Mouse (Mus musculus): Measurements from ENCODE around the gene BB287469. TPM values are rescaled to one million over a fixed set of nuclear protein-coding genes. Genes with fewer than 3 reads are reported as not detected.
"Not testable (repeated sequence)": the region's sequence is repeated elsewhere in the genome, so short reads cannot be mapped to it uniquely, and the experiment has no call there.

BB287469 gene
- not detected in 2 replicates for polyA plus RNA-seq (2015; fragmentation: Nextera tagmentation; extraction: Ambion mirVana)

DNA sequence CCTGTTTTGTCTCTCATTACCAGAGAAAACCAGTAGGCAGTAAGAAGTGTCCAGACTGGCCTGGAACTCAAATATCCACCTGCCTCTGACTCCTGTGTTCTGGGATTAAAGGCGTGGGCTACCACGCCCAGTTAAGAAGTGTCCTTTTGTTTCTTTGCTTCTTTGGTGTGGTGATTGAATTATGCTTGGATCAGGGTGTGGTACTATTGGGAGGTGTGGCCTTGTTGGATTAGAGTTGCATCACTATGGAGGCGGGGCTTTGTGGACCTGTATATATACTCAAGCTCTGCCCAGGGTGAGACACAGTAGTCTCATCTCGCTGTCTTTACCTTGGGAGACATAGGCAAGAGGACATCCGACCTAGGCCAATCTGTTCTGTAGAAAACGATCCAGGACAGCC, at the start of gene BB287469:
Gene BB287469, plus strand, starts transcription at position 301 of the 400 bp plus-strand sequence.
- not testable (repeated sequence) for H3K4me2 ChIP-seq; H3K9me3 ChIP-seq (replicated peaks); H3K4me3 ChIP-seq (replicated peaks); H3K9ac ChIP-seq (replicated peaks); H3K4me1 ChIP-seq; H3K36me3 ChIP-seq; ATAC-seq (ENCODE audit: low FRiP score); H3K27ac ChIP-seq (replicated peaks); H3K27me3 ChIP-seq (replicated peaks)
- WGBS: 82% methylated on average over 6 of the region's 6 CpGs

GRCm38 (mm10) chr12:87775655-87776054, 40.7 kb upstream of the BB287469 start, which contains the start of gene Gm21319:
TSS of gene Gm21319 (minus strand) at chr12:87775755.
- not testable (repeated sequence) for H3K9me3 ChIP-seq (replicated peaks); ATAC-seq (ENCODE audit: low FRiP score); H3K9ac ChIP-seq (replicated peaks); H3K36me3 ChIP-seq; H3K4me2 ChIP-seq; H3K27me3 ChIP-seq (replicated peaks); H3K4me1 ChIP-seq; H3K27ac ChIP-seq (replicated peaks); H3K4me3 ChIP-seq (replicated peaks)
- WGBS: 92% methylated on average over 4 of the region's 4 CpGs

- H3K9me3 ChIP-seq (replicated peaks); H3K27ac ChIP-seq (replicated peaks); H3K4me3 ChIP-seq (replicated peaks); H3K4me1 ChIP-seq; ATAC-seq (ENCODE audit: low FRiP score); H3K36me3 ChIP-seq; H3K4me2 ChIP-seq; H3K9ac ChIP-seq (replicated peaks); H3K27me3 ChIP-seq (replicated peaks): not testable (repeated sequence)
- WGBS: 95% methylated on average over 1 of the region's 1 CpGs
These were observed 21.2 kb upstream of the BB287469 start, which contains the start of gene Gm21936 for GRCm38 (mm10) chr12:87795212-87795611. TSS of gene Gm21936 (plus strand) at chr12:87795512.

DNA sequence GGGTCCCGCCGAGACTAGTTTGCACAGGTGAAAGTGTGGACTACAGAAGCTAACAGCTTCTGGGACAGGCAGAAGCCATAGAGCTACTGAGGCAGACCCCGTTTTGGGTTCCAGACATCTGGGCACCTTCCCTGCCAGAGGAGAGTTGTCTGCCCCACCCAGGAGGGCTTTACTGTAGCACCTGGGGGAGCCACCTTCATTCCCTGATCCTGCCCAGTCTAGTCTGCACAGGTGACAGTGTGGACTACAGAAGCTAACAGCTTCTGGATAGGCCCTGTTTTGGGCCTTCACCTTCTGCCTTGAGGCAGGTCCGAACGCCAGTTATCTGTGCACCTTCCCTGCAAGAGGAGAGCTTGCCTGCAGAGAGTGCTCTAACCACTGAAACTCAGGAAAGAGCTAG, 18.4 kb upstream of the BB287469 start:
- not testable (repeated sequence) for H3K9ac ChIP-seq (replicated peaks); H3K27me3 ChIP-seq (replicated peaks); H3K36me3 ChIP-seq; H3K4me1 ChIP-seq; ATAC-seq (ENCODE audit: low FRiP score); H3K9me3 ChIP-seq (replicated peaks); H3K27ac ChIP-seq (replicated peaks); H3K4me3 ChIP-seq (replicated peaks); H3K4me2 ChIP-seq
- WGBS: 92% methylated on average over 5 of the region's 5 CpGs

DNA sequence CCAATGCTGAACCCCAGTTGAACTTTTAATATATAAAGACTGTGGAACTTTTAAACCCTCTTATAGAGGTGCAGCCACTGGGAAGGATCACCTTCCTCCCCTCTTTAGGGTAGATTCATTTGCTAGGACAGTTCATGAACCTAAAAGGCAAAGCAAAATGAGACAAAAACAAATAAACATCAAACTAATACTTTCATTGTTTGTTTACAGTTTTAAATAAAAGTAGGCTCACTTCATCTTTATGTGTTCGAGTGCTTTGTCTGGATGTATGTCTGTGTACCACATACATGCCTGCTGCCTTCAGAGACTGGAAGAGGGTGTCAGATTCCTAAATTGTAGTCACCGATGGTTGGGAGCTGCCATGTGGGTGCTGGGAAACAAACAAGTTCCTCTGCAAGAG, 25.9 kb downstream of the BB287469 start, which contains the start of gene Gm2001:
Gene Gm2001, minus strand, starts transcription at position 101 of the 400 bp plus-strand sequence.
- H3K4me2 ChIP-seq; H3K9ac ChIP-seq (replicated peaks); H3K36me3 ChIP-seq; H3K9me3 ChIP-seq (replicated peaks); H3K4me1 ChIP-seq; H3K4me3 ChIP-seq (replicated peaks); H3K27ac ChIP-seq (replicated peaks); H3K27me3 ChIP-seq (replicated peaks); ATAC-seq (ENCODE audit: low FRiP score): not testable (repeated sequence)
- WGBS: 93% methylated on average over 2 of the region's 2 CpGs

GRCm38 (mm10) chr12:87850657-87851056, 34.3 kb downstream of the BB287469 start:
- not testable (repeated sequence) for H3K4me1 ChIP-seq; H3K4me3 ChIP-seq (replicated peaks); H3K9me3 ChIP-seq (replicated peaks); H3K27me3 ChIP-seq (replicated peaks); H3K27ac ChIP-seq (replicated peaks); H3K36me3 ChIP-seq; ATAC-seq (ENCODE audit: low FRiP score); H3K4me2 ChIP-seq; H3K9ac ChIP-seq (replicated peaks)
- no CpG with 5 or more reads among the region's 2 CpGs for WGBS

- not testable (repeated sequence) for H3K36me3 ChIP-seq; H3K9me3 ChIP-seq (replicated peaks); H3K27me3 ChIP-seq (replicated peaks); H3K4me2 ChIP-seq; ATAC-seq (ENCODE audit: low FRiP score); H3K4me1 ChIP-seq; H3K27ac ChIP-seq (replicated peaks); H3K4me3 ChIP-seq (replicated peaks); H3K9ac ChIP-seq (replicated peaks)
- 85% methylated on average over 1 of the region's 1 CpGs for WGBS
These were observed 39.7 kb downstream of the BB287469 start for GRCm38 (mm10) chr12:87856067-87856466.

GRCm38 (mm10) chr12:87861740-87862692, 45.6 kb downstream of the BB287469 start:
- not testable (repeated sequence) for H3K4me2 ChIP-seq; H3K36me3 ChIP-seq; H3K9ac ChIP-seq (replicated peaks); H3K4me3 ChIP-seq (replicated peaks); H3K9me3 ChIP-seq (replicated peaks); ATAC-seq (ENCODE audit: low FRiP score); H3K27me3 ChIP-seq (replicated peaks); H3K4me1 ChIP-seq; H3K27ac ChIP-seq (replicated peaks)
- 86% methylated on average over 23 of the region's 23 CpGs for WGBS

DNA sequence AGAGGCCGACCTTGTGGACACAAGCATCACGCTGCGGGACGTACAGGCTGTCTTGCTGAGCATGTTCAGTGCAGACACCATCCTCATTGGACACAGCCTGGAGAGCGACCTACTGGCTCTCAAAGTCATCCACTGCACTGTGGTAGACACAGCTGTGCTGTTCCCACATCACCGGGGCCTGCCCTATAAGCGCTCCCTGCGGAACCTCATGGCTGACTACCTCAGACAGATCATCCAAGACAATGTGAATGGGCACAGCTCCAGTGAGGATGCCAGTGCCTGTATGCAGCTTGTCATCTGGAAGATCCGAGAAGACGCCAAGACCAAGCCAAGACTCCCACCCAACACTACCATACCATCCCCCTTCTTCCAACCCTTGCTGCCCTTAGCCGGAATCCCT, 47.3 kb downstream of the BB287469 start:
- H3K9me3 ChIP-seq (replicated peaks); H3K9ac ChIP-seq (replicated peaks); ATAC-seq (ENCODE audit: low FRiP score); H3K4me2 ChIP-seq; H3K27me3 ChIP-seq (replicated peaks); H3K4me3 ChIP-seq (replicated peaks); H3K27ac ChIP-seq (replicated peaks); H3K4me1 ChIP-seq; H3K36me3 ChIP-seq: not testable (repeated sequence)
- 93% methylated on average over 9 of the region's 11 CpGs for WGBS

- ATAC-seq (ENCODE audit: low FRiP score): not testable (repeated sequence)
These were observed 47.7 kb downstream of the BB287469 start for GRCm38 (mm10) chr12:87864048-87864447.

More at GRCm38 (mm10) chr12:87864048-87864447, 47.7 kb downstream of the BB287469 start:
- not testable (repeated sequence) for H3K9me3 ChIP-seq (replicated peaks); H3K9ac ChIP-seq (replicated peaks); H3K4me1 ChIP-seq; H3K4me2 ChIP-seq; H3K27me3 ChIP-seq (replicated peaks); H3K27ac ChIP-seq (replicated peaks); H3K4me3 ChIP-seq (replicated peaks); H3K36me3 ChIP-seq
- WGBS: 85% methylated on average over 2 of the region's 2 CpGs
